Mouse (Mus musculus) liver, adult (tissue): Measurements from ENCODE around the gene Zfpl1.

Source experiments
- GATA4 ChIP-seq: IDR thresholded peaks from 2 replicates; pipeline ENCODE4 v1.6.1; 2014; ENCODE audit warnings: mild to moderate bottlenecking, low read length; ENCODE audit not compliant: insufficient replicate concordance

The Zfpl1 gene

GRCm38 (mm10) chr19:6105586-6105985, 20.8 kb upstream of the Zfpl1 start, which contains the start of gene Naaladl1:
Gene Naaladl1 (plus strand): TSS chr19:6105782.
- no peak for TF ChIP-seq GATA4

GRCm38 (mm10) chr19:6104476-6104875, 19.7 kb upstream of the Zfpl1 start:
- no peak for TF ChIP-seq GATA4

- no peak for TF ChIP-seq GATA4
Observed at GRCm38 (mm10) chr19:6102169-6102853, 17.6 kb upstream of the Zfpl1 start.

DNA sequence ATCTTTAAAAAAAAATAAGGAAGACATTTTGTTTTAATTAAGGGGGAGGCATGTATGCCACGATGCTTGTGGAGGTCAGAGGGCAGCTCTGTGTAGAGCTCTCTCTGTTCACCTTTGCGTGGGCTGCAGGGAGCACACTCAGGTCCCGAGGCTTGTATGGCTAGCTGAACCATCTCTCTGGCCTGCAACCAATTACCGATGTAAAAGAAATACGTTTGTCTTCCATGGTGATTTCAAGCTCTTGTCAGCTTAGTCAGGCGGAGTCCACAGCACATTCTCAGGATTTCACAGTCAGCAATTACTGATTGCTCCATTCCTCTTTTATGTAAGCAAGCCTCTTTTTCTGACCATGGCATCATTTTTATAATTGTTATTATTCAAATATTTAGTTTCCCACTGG, 16.4 kb upstream of the Zfpl1 start:
- TF ChIP-seq GATA4 = no peak

- no peak for TF ChIP-seq GATA4
Observed at GRCm38 (mm10) chr19:6097847-6098246, 13.1 kb upstream of the Zfpl1 start.

- TF ChIP-seq GATA4 = no peak
Observed at GRCm38 (mm10) chr19:6094119-6094518, 9.4 kb upstream of the Zfpl1 start, which contains the start of gene AC131692.1. Gene AC131692.1 (plus strand): TSS chr19:6094419.

DNA sequence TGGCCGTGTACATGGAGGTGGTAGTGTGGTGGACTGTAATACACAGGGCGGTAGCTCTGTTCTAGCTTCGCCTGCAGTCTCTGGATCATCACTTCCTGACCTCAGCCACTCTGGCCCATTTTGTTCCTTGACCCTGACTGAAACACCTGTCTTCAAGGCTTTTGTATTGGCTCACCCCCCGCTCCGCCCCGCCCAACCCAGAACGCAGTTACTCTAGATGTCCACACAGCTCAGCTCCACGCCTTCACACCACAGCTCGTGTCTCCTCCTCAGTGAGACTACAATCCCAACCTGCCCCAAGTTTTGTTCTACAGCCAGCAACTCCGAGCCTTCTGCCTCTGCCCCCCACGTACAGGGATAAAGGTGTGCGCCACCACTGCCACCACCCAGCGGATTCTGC, 4.1 kb upstream of the Zfpl1 start:
- TF ChIP-seq GATA4 = no peak

GRCm38 (mm10) chr19:6085417-6085879, 692 bp upstream of the Zfpl1 start:
- TF ChIP-seq GATA4 = no peak

GRCm38 (mm10) chr19:6082156-6082555, 2.6 kb downstream of the Zfpl1 start, which contains the start of gene Gm28374:
Gene Gm28374 (minus strand): TSS chr19:6082256.
- no peak for TF ChIP-seq GATA4

DNA sequence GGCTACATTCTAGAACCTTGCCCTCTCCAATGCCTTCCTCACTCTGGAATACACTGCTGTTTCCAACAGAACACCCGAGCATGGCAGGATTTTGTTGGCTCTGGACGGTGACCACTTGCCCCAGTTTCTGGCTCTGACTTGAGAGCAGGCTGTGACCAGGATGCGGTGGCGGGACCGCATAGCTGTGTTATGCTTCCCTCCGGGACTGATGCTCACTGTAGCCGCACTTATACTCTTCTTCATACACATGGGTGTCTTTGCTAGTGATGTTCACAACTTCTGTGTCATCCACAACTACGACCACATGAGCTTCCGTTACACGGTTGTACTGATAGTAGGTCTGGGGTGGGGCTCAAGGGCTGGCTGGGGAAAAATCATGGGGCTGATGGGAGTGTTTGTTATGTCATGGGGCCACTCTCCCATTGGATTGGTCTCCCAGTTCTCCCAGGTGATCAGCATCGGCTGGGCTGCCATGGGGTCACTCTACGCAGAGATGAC, 4.7 kb downstream of the Zfpl1 start, which contains the start of gene Tmem262:
TSS of gene Tmem262 (plus strand) at position 51 of the 498 bp plus-strand sequence.
- TF ChIP-seq GATA4 = no peak

DNA sequence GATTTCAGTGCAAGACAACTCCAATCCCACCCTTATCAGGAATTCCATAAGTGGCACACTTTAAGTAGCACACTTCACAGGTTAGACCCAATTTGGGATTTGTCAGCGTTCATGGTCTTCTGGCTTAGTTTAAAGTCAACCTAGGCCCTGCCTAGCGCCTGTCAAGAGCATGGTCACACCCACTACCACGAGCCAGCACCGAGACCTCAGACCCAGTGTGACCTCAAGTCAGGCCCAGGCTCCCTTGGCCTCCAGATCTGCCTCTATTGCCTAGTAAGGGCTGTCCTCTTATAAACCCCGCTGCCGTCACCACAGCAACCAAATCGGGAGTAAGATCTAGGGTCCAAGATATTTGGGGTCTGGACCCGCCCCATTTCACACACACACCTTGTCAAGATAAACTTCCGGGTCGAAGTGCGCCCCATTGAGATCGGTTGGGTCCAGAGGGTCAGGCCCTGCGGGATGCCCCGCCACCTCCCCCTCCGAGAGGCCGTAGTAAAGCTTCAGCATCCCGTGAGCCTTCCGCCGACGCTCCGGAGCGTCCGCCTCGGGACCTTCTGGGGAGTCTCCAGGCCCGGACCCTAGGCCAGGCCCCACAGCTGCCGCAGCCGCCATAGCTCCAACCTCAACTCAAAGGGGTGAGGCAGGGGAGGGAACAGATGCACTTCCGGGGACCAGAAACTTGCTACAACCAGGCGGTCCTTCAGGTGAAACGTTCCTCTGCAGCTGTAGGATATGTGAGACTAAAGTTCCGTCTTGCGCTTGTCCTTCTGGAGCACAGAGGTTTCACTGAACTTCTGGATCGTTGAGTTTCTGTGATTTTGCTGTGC, 8.0 kb downstream of the Zfpl1 start, which contains the start of gene Vps51:
TSS of gene Vps51 (minus strand) at position 668 of the 830 bp plus-strand sequence.
- TF ChIP-seq GATA4 = peak; percentile 4; the same call in 1 of the 2 replicates

DNA sequence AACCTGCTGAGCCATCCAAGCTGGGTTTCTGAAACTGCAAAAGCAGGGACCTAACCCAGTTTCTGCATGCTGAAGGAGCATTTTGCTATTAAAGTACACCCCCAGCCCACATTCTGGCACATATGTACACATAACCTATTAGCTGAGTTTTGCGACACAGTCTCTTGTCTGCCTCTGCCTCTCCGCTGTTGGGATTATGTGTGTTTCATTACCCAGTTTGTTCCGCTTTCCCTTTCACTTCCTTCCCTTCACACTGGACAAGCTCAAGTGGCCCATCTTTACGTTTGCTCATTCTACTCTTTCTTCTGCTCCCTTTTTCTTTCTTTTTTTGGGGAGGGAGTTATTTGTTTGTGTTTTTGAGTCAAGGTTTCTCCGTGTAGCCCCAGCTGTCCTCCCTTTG, 10.9 kb downstream of the Zfpl1 start:
- TF ChIP-seq GATA4 = no peak

DNA sequence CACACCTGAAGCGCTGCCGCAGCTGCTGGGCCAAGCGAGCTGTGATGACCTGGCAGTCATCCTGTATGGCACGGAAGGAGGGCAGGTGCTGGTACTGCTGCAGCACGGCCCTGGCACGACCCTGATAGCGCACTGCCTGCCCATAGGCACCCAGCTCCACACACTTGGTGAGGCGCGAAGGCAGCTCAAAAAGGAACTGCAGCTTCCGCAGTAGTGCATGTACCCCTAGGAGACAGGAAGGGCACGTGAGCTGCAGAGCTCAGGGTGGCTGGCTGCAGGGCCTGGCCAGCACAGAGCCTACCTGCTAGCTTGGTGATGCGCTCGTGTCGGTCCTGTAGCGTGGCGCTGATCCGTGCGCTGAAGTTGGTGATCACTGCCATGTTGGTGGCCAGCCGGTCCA, 13.5 kb downstream of the Zfpl1 start:
- no peak for TF ChIP-seq GATA4

- no peak for TF ChIP-seq GATA4
Observed at GRCm38 (mm10) chr19:6070571-6071250, 14.0 kb downstream of the Zfpl1 start.

DNA sequence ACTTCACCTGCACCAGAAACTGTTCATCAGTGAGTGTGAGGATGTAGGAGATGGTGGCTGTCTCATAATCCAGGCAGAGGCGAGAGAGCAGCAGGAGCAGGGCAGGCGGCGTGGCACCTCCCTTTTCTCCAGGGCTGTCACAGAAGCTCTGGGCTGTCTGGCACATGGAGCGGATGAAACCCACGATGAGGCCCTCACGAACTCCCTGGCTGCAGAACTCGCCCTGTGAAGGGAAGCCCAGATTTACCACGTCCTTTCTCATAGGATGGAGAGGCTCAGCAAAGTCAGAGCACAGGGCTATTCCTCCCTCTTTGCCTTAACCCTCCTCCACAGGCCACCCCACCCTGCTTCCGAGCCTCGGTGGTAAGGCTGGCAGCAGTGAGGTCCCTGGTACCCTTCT, 14.9 kb downstream of the Zfpl1 start:
- no peak for TF ChIP-seq GATA4
